Mouse (Mus musculus) layer of hippocampus, adult 2 months (tissue): ENCODE measurements at regions not wholly inside any gene's neighbourhood (a gene's known extent, or its start where the extent isn't known, plus 50 kb on each side); places are given as distances from the start of the nearest gene placed in this dataset.
A peak's percentile ranks its signal among the peaks of the same experiment; 100 is the strongest.

Experiments used
- DNase-seq, 2 experiments: peaks; one replicate each; pipeline ENCODE4 v3.0.0; 2022; ENCODE audit warnings: low spot score in 2 of 2
- H3K27ac ChIP-seq: fragments of 200-600 bp; 2 replicates; pipeline ENCODE4 v1.8.1; 2022
- H3K4me3 ChIP-seq: fragments of 200-600 bp; 2 replicates; pipeline ENCODE4 v1.8.1; 2022; ENCODE audit warnings: mild to moderate bottlenecking
- CTCF ChIP-seq: fragments of 200-600 bp; conservative IDR thresholded peaks from 2 replicates; pipeline ENCODE4 v1.8.1; 2022; ENCODE audit warnings: antibody characterized with exemption, mild to moderate bottlenecking, moderate library complexity

DNA sequence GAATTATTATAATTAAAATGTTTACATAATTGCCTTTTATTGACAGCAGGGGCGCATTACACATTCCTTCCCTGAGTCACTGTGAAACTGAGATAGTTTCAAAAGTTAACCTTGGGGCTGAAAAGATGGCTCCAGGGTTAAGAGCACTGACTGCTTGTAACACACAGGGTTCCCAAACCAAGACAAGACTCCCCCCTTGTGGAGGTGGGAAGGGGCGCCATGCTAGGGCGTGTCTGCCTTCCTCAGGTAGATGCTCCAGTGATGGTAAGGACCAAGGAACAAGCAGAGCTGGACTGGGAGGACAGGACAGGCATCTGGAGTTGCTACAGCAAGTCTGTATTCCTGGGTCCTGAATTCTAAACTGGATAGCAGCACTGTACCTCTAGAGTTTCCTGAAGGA is 351.9 kb downstream of the Tbc1d22a start:
- H3K4me3 ChIP-seq: no peak overlapping the region
- DNase-seq: no peak
- TF ChIP-seq CTCF: 0 out of 2 replicates have a peak, but pooled peaks have one; percentile 32
- H3K27ac ChIP-seq: no peak overlapping the region

DNA sequence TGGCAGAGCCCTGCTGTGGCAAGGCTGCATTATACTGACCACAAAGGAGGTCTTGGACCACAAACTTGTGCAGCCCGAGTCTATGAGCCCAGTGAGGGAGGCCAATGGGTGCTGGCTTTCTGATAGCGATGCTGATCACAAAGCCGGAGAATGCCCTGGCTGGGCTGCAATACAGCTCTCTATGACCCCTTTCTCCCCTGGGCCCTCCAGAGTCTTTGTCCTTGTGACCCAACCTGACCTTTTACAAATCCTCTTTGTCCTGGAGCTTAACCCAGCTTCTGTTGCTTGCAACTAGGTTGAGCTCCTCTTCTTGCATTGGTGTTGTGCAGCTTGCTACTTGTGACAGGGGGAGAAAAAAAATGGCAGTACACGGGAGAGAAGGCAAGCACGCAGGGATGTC is 360.1 kb downstream of the Tbc1d22a start:
- TF ChIP-seq CTCF: no peak
- no peak for DNase-seq
- no peak overlapping the region for H3K4me3 ChIP-seq
- H3K27ac ChIP-seq: no peak overlapping the region

GRCm38 (mm10) chr15:86576666-86577065 is 362.4 kb downstream of the Tbc1d22a start:
- H3K4me3 ChIP-seq: no peak overlapping the region
- no peak for TF ChIP-seq CTCF
- no peak overlapping the region for H3K27ac ChIP-seq
- DNase-seq: no peak

- TF ChIP-seq CTCF: no peak
- DNase-seq: no peak
- H3K4me3 ChIP-seq: no peak overlapping the region
- H3K27ac ChIP-seq: no peak overlapping the region
These were observed 364.4 kb downstream of the Tbc1d22a start for GRCm38 (mm10) chr15:86578689-86579088.

DNA sequence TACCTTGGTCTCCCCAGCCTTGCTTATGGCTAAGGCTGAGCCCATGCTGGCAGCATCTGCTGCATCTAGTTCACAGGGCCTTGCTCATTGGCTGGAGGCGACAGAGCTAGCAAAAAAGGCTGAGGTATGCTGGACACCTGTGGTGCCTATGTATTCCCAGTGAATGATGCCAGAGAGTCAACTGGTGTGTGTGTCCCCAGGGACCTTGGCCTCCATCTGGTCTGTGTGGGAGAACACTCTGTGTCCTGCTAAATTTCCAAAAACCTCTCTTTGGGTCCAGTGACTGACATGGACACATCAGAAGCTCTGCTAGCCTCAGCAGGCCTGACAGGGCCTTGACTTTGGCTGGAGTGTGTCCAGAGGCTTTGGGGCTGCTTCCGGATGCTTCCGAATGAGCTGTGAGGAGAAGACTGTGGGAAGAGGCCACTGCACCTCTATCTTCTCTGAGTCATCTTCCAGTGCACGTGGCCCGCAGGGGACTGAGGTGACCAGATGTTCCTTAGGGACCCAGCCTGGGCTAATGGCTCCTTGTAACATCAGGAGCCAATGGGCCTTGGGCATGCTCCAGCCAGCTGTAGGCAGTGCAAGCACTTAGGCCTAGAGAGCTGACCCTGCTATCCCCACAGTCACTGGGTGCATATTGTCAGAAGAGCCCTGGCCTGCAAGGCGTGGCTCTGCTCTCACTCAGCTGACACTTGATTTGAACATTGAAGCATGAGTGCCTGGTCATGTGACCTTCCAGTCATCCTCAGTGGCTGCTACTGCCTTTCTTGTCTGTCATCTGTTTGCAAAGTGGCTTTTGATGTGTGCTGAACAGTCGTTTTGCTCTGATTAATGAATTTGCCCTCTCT is 368.2 kb downstream of the Tbc1d22a start:
- Histone ChIP-seq H3K27ac (no peak overlapping the region), H3K4me3 (no peak overlapping the region)
- no peak for TF ChIP-seq CTCF
- no peak for DNase-seq

GRCm38 (mm10) chr15:86585716-86586115 is 371.5 kb downstream of the Tbc1d22a start:
- no peak overlapping the region for H3K27ac ChIP-seq
- no peak overlapping the region for H3K4me3 ChIP-seq
- no peak for DNase-seq
- peak; percentile 59 for TF ChIP-seq CTCF

- H3K27ac ChIP-seq: no peak overlapping the region
- DNase-seq: no peak
- no peak overlapping the region for H3K4me3 ChIP-seq
- TF ChIP-seq CTCF: no peak
These were observed 372.9 kb downstream of the Tbc1d22a start for GRCm38 (mm10) chr15:86587209-86587608.

- TF ChIP-seq CTCF: no peak
- DNase-seq: no peak
- no peak overlapping the region for H3K4me3 ChIP-seq
- H3K27ac ChIP-seq: no peak overlapping the region
These were observed 375.8 kb downstream of the Tbc1d22a start for GRCm38 (mm10) chr15:86590033-86590432.

- H3K27ac ChIP-seq: no peak overlapping the region
- TF ChIP-seq CTCF: peak; percentile 62
- H3K4me3 ChIP-seq: no peak overlapping the region
- peak in 1 of 2 experiments; percentile 23 for DNase-seq
These were observed 376.6 kb downstream of the Tbc1d22a start for GRCm38 (mm10) chr15:86590896-86591295.

- DNase-seq: peak; percentile 60 to 74
- Histone ChIP-seq H3K4me3 (no peak overlapping the region), H3K27ac (peak overlapping the region; percentile 43; the same call in 1 of the 2 replicates)
- peak; percentile 67 for TF ChIP-seq CTCF
These were observed 379.1 kb downstream of the Tbc1d22a start for GRCm38 (mm10) chr15:86593404-86593803.

DNA sequence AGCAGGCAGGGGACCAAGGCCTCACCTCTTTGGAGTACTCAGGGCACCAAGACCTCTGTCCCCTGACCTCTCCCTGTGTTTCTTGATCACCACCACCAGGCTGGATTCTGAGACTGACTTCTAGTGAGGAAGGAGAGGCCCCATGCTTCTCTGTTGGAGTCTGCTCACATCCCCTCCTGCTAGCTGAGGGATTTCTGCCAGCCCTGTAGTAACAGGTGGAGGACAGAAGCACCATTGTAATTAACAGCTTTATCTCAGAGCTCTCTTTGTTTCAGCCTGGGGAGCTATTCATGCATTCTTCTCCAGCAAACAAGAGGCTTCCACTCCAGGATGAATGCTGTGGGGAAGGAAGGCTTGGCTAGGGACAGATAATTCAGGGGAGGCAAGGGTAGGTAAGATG is 392.2 kb downstream of the Tbc1d22a start:
- peak; percentile 24 to 41 for DNase-seq
- Histone ChIP-seq H3K4me3 (no peak overlapping the region), H3K27ac (peak overlapping the region; percentile 65)
- no peak; the same call in 1 of the 2 replicates for TF ChIP-seq CTCF

- no peak for TF ChIP-seq CTCF
- H3K27ac ChIP-seq: no peak overlapping the region
- H3K4me3 ChIP-seq: no peak overlapping the region
- no peak for DNase-seq
These were observed 395.4 kb downstream of the Tbc1d22a start for GRCm38 (mm10) chr15:86609692-86610091.

DNA sequence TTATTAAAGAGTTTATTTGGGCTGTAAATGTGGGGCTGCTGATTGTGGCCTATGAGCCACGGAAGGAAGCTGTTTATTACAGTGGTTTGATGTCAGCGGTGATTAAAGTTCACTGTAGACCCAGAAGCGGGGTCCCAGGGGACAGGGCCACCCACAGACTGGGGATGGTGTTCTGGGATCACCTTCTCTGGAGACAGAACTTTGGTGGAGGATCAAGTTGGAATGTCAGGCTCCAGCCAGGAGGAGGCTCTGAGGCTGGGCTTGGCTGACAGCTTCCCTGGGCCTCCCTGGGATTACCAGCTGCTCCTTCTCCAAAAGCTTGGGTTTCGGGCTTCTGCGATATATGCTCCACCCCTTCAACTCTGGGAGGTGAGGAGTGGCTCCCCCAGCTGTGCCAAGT is 417.1 kb downstream of the Tbc1d22a start:
- no peak for TF ChIP-seq CTCF
- no peak for DNase-seq
- H3K27ac ChIP-seq: no peak overlapping the region
- H3K4me3 ChIP-seq: no peak overlapping the region

GRCm38 (mm10) chr15:86645244-86645643 is 431.0 kb downstream of the Tbc1d22a start:
- Histone ChIP-seq H3K27ac (no peak overlapping the region), H3K4me3 (no peak overlapping the region)
- DNase-seq: no peak
- no peak for TF ChIP-seq CTCF
